Mouse (Mus musculus) midbrain, embryonic 16.5 days (tissue): Measurements from ENCODE around the gene Impg2. TPM values are rescaled to one million over a fixed set of nuclear protein-coding genes. Genes with fewer than 3 reads are reported as not detected.

ENCODE experiments used
- polyA plus RNA-seq: library from polyadenylated mRNA; unstranded; fragments of >200 nt; fragmentation: Nextera tagmentation; extraction: Ambion mirVana; gene quantifications from 2 replicates; pipeline ENCODE4 v1.2.1, GENCODE M21; 2015

Gene Impg2
- polyA plus RNA-seq, 1 experiment from 2014 or later: 0.16 TPM

Other genes starting within 250 kb of the Impg2 start
- gene Rpl24, start 238.0 kb upstream of the Impg2 start, polyA plus RNA-seq: 436 and 460 TPM in 2 replicates
- 24.6 and 25.4 TPM in 2 replicates for gene Zbtb11, start 230.4 kb upstream of the Impg2 start, polyA plus RNA-seq
- 216 and 227 TPM in 2 replicates for gene Pcnp, start 174.6 kb upstream of the Impg2 start, polyA plus RNA-seq
- gene Trmt10c, start 166.5 kb upstream of the Impg2 start, polyA plus RNA-seq: 18.4 and 20.1 TPM in 2 replicates
- gene Senp7, start 156.0 kb upstream of the Impg2 start, polyA plus RNA-seq: 55.4 and 63.5 TPM in 2 replicates